Mouse (Mus musculus): ENCODE measurements around the gene Noto. TPM values are rescaled to one million over a fixed set of nuclear protein-coding genes. Genes with fewer than 3 reads are reported as not detected.
A peak's percentile ranks its signal among the peaks of the same experiment; 100 is the strongest.
"Not testable (repeated sequence)": the region's sequence is repeated elsewhere in the genome, so short reads cannot be mapped to it uniquely, and the experiment has no call there.

Gene Noto
- total RNA-seq, 2 experiments from 2014 or later: not detected

DNA sequence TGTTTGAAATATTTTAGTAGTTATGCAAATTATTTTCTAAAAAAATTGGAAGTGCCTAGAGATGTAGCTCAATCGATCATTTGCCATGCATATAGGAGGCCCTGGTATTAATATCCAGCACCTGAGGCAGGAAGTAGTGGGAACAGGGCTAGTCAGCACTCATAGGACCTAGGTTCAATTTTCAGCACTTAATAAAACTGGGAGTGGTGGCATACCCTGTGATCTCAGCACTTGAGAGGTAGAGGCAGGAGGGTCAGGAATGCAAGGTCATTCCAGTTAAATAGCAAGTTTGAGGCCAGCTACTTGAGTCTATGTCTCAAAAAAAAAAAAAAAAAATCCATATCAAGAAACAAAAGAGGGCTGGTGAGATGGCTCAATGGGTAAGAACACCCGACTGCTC, 4.5 kb upstream of the Noto start:
- no peak for DNase-seq
- intact Hi-C loops (cut with DNase I): no loop called here

GRCm38 (mm10) chr6:85431274-85431841, 7.7 kb downstream of the Noto start:
- DNase-seq: no peak
- intact Hi-C loops (cut with DNase I): no loop called here

DNA sequence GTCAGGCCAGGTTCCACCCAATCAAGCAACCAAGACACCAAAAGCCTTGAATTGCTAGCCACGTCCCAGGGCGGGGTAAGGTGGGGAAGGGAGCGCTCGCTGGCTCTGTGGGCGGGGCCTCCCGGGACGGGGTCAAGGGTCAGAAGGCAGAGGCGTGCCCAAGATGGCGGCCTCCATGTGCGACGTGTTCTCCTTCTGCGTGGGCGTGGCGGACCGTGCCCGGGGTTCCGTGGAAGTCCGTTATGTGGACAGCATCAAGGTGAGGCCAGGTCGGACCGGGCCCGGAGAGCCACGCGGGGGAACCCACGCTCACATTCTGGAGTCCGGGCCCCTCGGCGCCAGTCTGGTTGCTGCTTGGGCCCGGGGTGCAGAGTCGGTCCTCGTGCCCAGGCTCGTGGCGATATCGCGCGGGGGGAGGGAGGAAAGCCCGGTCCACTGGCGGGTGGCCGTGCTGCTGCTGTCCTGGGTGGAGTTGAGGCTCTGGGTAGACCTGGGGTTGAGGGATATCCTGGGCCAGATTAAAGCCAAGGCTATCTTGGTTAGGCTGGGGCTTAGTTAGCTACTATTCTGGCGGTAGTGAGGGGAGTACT, 8.3 kb downstream of the Noto start, which contains the start of gene Smyd5:
Smyd5 (plus strand) TSS at position 148 of the 590 bp plus-strand sequence.
- intact Hi-C loops (cut with DNase I): no loop called here
- DNase-seq: peak; percentile 78 to 87

DNA sequence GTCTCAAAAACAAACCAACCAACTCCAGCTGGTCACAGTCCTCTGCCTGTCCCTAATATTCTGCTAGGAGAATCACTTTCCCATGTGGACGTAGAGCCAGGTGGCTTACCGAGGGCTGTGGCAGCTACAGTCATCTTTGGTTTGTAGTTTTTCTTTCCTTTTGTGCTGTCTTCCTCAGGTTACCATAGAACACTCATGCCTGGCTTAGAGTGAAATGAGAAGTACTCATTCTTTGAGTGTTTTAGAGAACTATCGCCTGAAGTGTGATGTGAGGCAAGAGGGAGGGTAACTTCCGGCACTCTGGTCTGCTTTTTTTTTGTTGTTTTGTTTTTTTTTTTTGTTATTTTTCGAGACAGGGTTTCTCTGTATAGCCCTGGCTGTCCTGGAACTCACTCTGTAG, 10.2 kb downstream of the Noto start:
- no peak for DNase-seq
- intact Hi-C loops (cut with DNase I): no loop called here

DNA sequence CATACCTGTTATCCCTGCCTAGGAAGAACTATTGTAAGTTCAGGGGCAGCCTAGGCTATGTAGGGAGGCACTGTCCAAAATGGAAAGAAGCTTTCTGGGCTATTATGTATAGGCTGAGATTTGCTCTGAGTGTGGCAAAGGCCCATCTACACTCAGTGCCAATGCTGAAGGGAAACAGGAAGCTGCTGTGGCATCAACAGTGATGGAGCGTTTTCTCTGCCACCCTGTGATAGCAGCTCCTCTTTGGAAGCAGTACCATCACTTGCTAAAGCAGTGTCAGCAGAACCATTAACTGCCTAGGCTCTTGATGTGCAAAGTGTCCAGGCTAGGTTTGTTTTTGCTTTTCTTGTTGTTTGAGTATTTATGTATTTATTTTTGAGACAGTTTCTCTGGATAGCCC, 12.5 kb downstream of the Noto start:
- no peak for DNase-seq
- intact Hi-C loops (cut with DNase I): no loop called here

DNA sequence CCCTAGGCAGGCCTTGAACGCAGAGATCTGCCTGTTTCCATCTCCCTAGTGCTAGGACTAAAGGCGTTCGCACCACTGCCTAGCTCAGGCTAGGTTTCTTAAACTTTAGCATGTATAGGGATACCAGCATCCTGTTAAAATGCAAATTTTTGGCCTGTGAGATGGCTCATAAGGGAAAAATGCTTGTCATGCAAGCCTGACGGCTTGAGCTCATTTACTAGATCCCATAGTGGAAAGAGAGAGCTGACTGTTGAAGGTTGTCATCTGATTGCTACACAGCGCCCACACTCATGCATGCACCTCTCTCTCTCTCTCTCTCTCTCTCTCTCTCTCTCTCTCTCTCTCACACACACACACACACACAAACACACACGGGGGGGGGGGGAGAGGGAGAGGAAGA, 12.9 kb downstream of the Noto start:
- intact Hi-C loops (cut with DNase I): no loop called here
- DNase-seq: no peak

DNA sequence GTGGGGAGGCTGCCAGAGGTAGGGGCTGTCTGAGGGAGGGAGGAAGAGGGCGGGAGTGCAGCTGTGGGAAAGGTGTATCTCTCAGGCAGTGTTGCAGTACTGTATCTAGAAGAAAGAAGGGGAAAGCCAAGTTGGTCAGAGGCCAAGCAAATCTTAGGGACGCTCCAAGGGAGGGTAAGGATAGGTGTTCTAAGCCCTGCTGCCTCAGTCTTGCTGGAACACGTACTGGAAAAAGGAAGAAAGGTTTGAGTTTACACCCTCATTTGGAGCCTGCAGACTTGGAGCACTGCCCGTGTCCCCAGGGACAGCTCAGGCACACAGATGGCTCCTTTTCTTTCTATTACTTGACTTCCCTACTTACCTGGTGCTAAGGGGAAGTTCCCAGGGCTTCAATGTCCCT, 17.5 kb downstream of the Noto start:
- no peak for DNase-seq
- intact Hi-C loops (cut with DNase I): no loop called here

DNA sequence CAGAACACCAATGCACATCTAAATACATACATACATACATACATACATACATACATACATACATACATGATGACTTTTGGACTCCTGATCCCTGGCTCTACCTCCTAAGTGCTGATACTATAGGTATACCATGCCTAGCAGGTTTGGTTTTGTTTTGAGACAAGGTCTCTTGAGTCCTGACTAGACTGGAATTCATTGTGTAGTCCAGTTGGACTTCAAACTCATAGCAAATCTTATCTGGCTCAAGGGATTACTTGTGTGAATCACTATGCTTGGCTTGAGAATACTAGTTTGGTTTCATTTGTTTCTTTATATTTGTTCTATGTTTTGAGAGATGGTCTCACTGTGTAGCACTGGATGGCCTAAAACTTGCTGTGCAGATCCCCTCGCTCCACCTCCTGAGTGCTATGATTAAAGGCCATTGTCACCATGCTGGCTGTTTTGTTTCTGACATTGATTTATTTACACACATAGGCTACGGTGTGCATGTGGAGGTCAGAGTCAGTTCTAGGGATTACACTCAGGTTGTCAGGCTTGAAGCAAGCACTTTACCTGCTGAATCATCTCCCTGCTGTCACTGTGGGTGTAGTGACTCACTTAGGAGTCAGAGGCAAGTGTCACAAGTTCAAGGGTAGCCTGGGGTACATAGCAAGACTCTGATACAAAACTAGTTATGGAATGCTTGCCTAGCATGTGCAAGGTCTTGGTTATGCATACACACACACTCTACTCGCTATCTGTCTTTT, 20.0 kb downstream of the Noto start:
- intact Hi-C loops (cut with DNase I): no loop called here
- DNase-seq: no peak

DNA sequence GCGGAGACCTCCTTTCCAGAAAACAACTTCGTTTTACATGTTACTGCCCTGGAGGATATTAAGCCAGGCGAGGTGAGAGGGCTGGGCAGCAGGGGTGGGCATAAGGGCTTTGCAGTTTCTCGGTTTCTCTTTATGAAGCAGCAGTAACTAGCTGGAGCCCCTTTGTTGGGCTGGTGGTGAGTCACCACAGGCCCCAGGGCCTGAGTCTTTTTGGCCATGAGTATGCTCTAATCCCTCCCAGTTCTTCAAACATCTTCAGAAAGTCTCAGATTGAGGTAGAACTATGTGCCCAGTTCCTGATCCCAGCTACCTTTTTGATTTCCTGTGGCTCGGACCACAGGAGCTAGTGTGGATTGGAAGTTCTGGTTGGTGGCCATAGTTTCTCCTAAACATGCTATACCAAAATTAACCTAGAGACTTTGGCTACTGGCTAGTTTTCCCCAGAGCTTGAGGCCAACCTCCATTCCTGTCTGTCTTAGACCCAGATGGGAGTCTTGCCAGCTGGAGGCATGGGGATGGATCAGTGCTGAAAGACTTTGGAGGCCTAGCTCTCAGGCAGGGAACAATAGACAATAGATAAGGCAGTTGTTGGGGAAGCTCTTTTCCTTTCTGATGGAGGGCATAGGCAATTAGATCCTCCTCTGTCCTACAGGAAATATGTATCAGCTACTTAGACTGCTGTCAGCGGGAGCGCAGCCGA, 20.7 kb downstream of the Noto start:
- DNase-seq: no peak
- intact Hi-C loops (cut with DNase I): no loop called here

- no peak for DNase-seq
- intact Hi-C loops (cut with DNase I): no loop called here
These were observed 21.6 kb downstream of the Noto start for GRCm38 (mm10) chr6:85445286-85445685.

GRCm38 (mm10) chr6:85447351-85447750, 23.7 kb downstream of the Noto start:
- DNase-seq: no peak
- intact Hi-C loops (cut with DNase I): no loop called here

GRCm38 (mm10) chr6:85450140-85450539, 26.5 kb downstream of the Noto start:
- intact Hi-C loops (cut with DNase I): loop anchor here (10.0 kb wide), 1 partner anchor 485 kb away; no protein-coding TSS in a partner anchor
- not testable (repeated sequence) for DNase-seq

- intact Hi-C loops (cut with DNase I): loop anchor here (10.0 kb wide), 1 partner anchor 484 kb away; no protein-coding TSS in a partner anchor
These were observed 27.3 kb downstream of the Noto start, which contains the start of gene Cct7 for GRCm38 (mm10) chr6:85450697-85451663. Cct7 (plus strand) TSS chr6:85451514.

GRCm38 (mm10) chr6:85451664-85452410, 28.2 kb downstream of the Noto start, which contains the start of gene Pradc1:
Pradc1 (minus strand) TSS chr6:85451970.
- intact Hi-C loops (cut with DNase I): loop anchor here (10.0 kb wide), 1 partner anchor 483 kb away; no protein-coding TSS in a partner anchor
- DNase-seq: peak; percentile 96 to 97

More at GRCm38 (mm10) chr6:85450697-85451663, 27.3 kb downstream of the Noto start, which contains the start of gene Cct7:
- peak; percentile 98 for DNase-seq

DNA sequence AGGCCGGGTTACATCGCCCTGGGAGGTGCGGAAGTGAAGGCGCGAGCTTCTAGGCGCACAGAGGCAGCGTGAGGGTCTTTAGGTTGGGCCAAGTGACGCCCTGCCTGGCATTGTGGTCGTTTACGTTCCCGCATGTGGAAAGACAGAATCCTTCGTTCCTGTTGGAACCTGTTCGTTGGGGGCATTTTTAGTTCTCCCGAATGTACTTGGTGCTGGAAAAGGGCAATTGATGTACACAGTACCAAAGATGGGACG, 28.7 kb downstream of the Noto start:
- intact Hi-C loops (cut with DNase I): loop anchor here (10.0 kb wide), 1 partner anchor 482 kb away; no protein-coding TSS in a partner anchor
- no peak for DNase-seq

- no peak for DNase-seq
- intact Hi-C loops (cut with DNase I): loop anchor here (10.0 kb wide), 1 partner anchor 482 kb away; no protein-coding TSS in a partner anchor
These were observed 29.1 kb downstream of the Noto start for GRCm38 (mm10) chr6:85452816-85453215.

DNA sequence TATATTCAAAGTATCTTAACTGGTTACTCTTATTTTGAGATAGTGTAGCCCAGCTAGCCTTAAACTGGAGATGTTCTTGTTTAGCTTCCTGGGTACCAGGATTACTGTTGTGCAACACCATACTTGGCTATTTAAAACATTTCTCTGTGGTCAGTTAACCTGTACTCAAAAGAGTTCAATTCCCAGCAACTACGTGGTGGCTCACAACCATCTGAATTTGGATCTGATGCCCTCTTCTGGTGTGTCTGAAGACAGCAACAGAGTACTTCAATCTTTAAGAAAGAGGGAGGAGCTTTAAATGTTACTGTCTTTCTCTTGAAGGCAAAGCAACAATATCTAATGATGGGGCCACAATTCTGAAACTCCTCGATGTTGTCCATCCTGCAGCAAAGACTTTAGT, 35.9 kb downstream of the Noto start:
- intact Hi-C loops (cut with DNase I): loop anchor here (10.0 kb wide), 1 partner anchor 475 kb away; no protein-coding TSS in a partner anchor
- no peak for DNase-seq

- intact Hi-C loops (cut with DNase I): no loop called here
These were observed 41.7 kb downstream of the Noto start for GRCm38 (mm10) chr6:85465381-85465780.

More at GRCm38 (mm10) chr6:85465381-85465780, 41.7 kb downstream of the Noto start:
- no peak for DNase-seq

All from heart, postnatal 14 days (tissue).